Mouse (Mus musculus) heart, embryonic 15.5 days (tissue): ENCODE measurements around the gene Sema3a. TPM values are rescaled to one million over a fixed set of nuclear protein-coding genes. Genes with fewer than 3 reads are reported as not detected.

Source experiments
- ATAC-seq: fragments of 200-750 bp; cut with Nextera tagmentation; replicated peaks from 2 replicates; pipeline ENCODE4 v1.8.0; 2017; ENCODE audit warnings: low read depth, moderate TSS enrichment; ENCODE audit not compliant: insufficient number of reproducible peaks, insufficient read depth, low FRiP score
- H3K27ac ChIP-seq: fragments of 300-500 bp; sonication (generic); 2 replicates; pipeline ENCODE4 v1.5.1; 2015; ENCODE audit warnings: mild to moderate bottlenecking, inconsistent platforms
- H3K27me3 ChIP-seq: fragments of 300-500 bp; sonication (generic); 2 replicates; pipeline ENCODE4 v1.6.1; 2015; ENCODE audit warnings: inconsistent platforms
- H3K36me3 ChIP-seq: fragments of 300-500 bp; sonication (generic); 2 replicates; pipeline ENCODE4 v1.6.1; 2015; ENCODE audit warnings: mild to moderate bottlenecking, inconsistent platforms
- H3K4me1 ChIP-seq: fragments of 300-500 bp; sonication (generic); replicated peaks from 2 replicates; pipeline ENCODE4 v1.6.1; 2015; ENCODE audit warnings: inconsistent platforms
- H3K4me2 ChIP-seq: fragments of 300-500 bp; sonication (generic); 2 replicates; pipeline ENCODE4 v1.6.1; 2015; ENCODE audit warnings: inconsistent platforms, mild to moderate bottlenecking, moderate library complexity
- H3K4me3 ChIP-seq: fragments of 300-500 bp; sonication (generic); 2 replicates; pipeline ENCODE4 v1.5.1; 2015; ENCODE audit warnings: mild to moderate bottlenecking, inconsistent platforms
- H3K9ac ChIP-seq: fragments of 300-500 bp; sonication (generic); 2 replicates; pipeline ENCODE4 v1.6.1; 2015; ENCODE audit warnings: mild to moderate bottlenecking, inconsistent platforms
- H3K9me3 ChIP-seq: fragments of 300-500 bp; sonication (generic); replicated peaks from 2 replicates; pipeline ENCODE4 v1.6.1; 2016; ENCODE audit warnings: inconsistent platforms
- WGBS: fragments of 180-500 bp; shearing (Covaris S2); methylation state at CpG from one replicate; pipeline ENCODE4 v1.1.7; 2015; ENCODE audit warnings: mixed read lengths; 5-methylcytosine and 5-hydroxymethylcytosine counted together
- polyA plus RNA-seq: library from polyadenylated mRNA; unstranded; fragments of >200 nt; fragmentation: Nextera tagmentation; extraction: Ambion mirVana; gene quantifications from 2 replicates; pipeline ENCODE4 v1.2.1, GENCODE M21; 2015

Sema3a gene
- polyA plus RNA-seq, 1 experiment from 2014 or later: 8.2 TPM

DNA sequence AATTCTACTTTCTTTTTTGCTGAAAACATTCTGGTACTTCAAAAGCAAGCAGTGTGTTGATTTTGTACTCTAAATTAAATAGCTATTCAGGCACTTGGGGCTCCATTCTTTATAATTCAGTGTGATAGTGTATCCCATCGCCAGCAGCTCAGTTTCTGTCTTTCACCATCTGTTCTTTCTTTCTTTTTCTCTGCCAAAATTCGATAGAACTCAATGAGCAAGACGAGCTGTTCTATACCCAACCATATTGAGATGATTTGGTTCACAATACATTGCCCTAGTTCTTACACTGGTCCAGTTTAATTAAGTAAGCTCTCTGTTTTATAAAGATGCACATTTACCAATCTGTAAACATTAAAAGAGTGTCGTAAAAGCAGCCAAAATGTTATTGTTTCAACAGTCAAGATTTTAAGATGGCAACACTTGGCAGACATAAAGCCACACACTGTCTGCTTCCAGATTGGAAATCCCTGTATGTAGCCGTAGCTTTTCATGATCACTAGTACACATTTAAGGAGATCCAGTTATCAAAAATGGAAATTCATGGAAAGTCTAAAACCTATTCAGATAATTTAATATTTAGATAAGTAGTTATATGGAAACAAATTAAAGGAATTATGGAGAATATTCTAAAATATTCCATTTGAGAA is 296.2 kb downstream of the Sema3a start:
- Histone ChIP-seq H3K4me1 (no peaks in the 10 kb centered on the region), H3K9ac (no peak overlapping the region), H3K9me3 (no peaks in the 10 kb centered on the region), H3K4me2 (no peak overlapping the region), H3K27me3 (no peaks in the 10 kb centered on the region), H3K27ac (no peak overlapping the region), H3K36me3 (no peaks in the 10 kb centered on the region), H3K4me3 (no peak overlapping the region)
- ATAC-seq: no peak
- WGBS: 74% methylated on average over 5 of the region's 5 CpGs

DNA sequence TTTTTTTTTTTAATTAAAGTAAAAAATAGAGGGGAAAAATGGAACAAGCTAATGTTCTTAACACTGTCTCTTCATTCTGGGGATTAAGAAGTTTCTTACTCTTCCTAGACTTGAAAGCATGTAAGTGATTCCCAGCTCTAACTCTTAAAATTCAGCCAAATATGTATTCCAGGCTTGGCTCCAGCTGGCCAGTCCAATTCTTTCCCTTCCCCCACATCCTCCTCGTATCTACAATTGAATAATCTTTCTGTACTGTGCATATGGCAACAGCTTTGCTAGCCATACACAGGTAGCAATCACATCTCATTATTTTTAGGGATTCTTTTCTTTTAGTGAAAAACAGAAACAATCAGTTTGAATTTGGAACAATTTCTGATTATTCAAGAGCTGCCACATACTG is 303.5 kb downstream of the Sema3a start:
- Histone ChIP-seq H3K27me3 (no peaks in the 10 kb centered on the region), H3K9me3 (no peaks in the 10 kb centered on the region), H3K36me3 (no peaks in the 10 kb centered on the region), H3K4me2 (no peak overlapping the region), H3K27ac (no peak overlapping the region), H3K9ac (no peak overlapping the region), H3K4me3 (no peak overlapping the region), H3K4me1 (no peaks in the 10 kb centered on the region)
- WGBS: 33% methylated on average over 1 of the region's 1 CpGs
- no peak for ATAC-seq

DNA sequence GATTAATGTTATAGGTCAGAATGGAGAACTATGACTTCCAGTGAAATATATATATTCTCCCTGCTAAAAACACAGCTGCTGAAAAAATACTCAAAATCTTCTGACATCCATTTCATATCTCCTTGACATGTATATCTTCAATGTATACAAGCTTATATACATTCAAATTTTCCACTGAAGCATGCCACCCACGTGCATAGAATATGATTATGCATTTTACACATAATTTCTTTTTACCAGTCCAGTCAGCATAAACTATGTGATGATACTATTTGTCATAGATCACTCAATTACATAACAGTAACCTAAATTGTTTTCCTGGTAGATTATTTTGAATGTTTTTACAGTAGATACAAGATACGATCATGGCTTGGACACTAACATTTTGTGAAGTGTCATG is 306.6 kb downstream of the Sema3a start:
- no peaks in the 10 kb centered on the region for H3K36me3 ChIP-seq
- no peak overlapping the region for H3K9ac ChIP-seq
- H3K9me3 ChIP-seq: no peaks in the 10 kb centered on the region
- ATAC-seq: no peak
- no peaks in the 10 kb centered on the region for H3K27me3 ChIP-seq
- WGBS: 71% methylated on average over 2 of the region's 2 CpGs
- no peak overlapping the region for H3K27ac ChIP-seq
- no peaks in the 10 kb centered on the region for H3K4me1 ChIP-seq
- no peak overlapping the region for H3K4me2 ChIP-seq
- no peak overlapping the region for H3K4me3 ChIP-seq

DNA sequence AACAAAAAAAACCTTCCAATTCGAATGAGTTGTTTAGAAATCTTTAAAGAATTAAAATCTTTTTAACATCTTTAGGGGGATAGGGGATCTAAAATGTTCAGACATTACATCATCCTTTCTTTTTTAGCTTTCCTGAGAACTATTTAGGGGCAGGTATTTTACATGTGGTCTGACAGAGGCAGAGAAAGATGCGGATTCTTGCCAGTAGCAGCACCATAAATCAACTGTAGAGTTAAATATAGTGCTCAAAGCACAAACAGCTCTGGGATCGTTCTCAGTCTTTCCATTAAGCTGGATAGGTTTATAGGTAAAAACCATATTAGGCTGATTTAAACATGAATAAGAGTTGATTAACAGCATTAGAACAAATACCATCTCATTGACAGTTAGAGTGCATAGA is 307.4 kb downstream of the Sema3a start:
- no peaks in the 10 kb centered on the region for H3K27me3 ChIP-seq
- no peaks in the 10 kb centered on the region for H3K4me1 ChIP-seq
- no peak for ATAC-seq
- H3K27ac ChIP-seq: peak overlapping the region; percentile 20; the same call in 1 of the 2 replicates
- H3K9ac ChIP-seq: no peak overlapping the region
- no peak overlapping the region for H3K4me2 ChIP-seq
- 53% methylated on average over 3 of the region's 3 CpGs for WGBS
- H3K4me3 ChIP-seq: no peak overlapping the region
- no peaks in the 10 kb centered on the region for H3K36me3 ChIP-seq
- H3K9me3 ChIP-seq: no peaks in the 10 kb centered on the region

DNA sequence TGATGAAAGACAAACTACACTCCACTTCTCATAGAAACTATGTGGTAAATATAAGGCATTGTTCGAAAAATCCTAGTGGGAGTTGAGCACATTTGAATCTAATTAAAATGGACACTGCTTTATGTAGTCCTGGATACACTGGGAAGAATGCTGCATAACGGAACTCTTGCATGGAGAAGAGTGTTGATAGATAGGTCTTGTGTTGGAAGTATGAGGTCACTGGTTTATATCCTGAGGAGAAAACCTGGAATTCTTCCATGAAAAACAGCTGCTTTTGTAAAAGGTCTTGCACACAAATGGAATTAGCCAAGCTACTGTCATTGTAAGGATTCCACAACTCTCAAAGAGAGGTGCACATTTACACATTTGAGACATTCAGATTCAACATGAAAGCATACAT is 308.1 kb downstream of the Sema3a start:
- H3K27ac ChIP-seq: 0 out of 2 replicates have a peak overlapping the region, but pooled peaks have one; percentile 20
- no peaks in the 10 kb centered on the region for H3K27me3 ChIP-seq
- H3K9ac ChIP-seq: no peak overlapping the region
- H3K4me1 ChIP-seq: no peaks in the 10 kb centered on the region
- H3K36me3 ChIP-seq: no peaks in the 10 kb centered on the region
- H3K4me3 ChIP-seq: no peak overlapping the region
- H3K4me2 ChIP-seq: no peak overlapping the region
- H3K9me3 ChIP-seq: no peaks in the 10 kb centered on the region
- 57% methylated on average over 2 of the region's 2 CpGs for WGBS
- no peak; the same call in 1 of the 2 replicates for ATAC-seq

DNA sequence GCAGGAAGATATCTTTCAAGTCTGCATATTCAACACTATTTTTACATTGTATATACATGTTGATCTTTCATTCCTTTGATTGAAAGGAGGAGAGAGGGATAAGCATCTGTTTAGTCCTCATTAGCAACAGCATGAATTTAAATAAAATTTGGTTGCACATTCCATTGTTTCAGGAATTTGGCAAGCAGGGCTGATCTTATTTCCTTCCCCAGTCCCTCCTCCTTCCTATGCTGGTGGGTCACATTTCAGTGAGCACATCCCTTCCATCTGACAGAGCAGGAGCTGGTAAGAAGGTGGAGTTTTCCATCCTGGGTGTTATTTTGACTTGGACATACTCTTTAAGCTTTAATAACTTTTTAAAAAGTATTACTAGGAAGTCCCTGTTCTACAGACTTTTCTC is 315.9 kb downstream of the Sema3a start:
- Histone ChIP-seq H3K4me1 (no peaks in the 10 kb centered on the region), H3K4me2 (no peak overlapping the region), H3K9ac (no peak overlapping the region), H3K9me3 (no peaks in the 10 kb centered on the region), H3K27ac (no peak overlapping the region), H3K4me3 (no peak overlapping the region), H3K36me3 (no peaks in the 10 kb centered on the region), H3K27me3 (no peaks in the 10 kb centered on the region)
- ATAC-seq: no peak

DNA sequence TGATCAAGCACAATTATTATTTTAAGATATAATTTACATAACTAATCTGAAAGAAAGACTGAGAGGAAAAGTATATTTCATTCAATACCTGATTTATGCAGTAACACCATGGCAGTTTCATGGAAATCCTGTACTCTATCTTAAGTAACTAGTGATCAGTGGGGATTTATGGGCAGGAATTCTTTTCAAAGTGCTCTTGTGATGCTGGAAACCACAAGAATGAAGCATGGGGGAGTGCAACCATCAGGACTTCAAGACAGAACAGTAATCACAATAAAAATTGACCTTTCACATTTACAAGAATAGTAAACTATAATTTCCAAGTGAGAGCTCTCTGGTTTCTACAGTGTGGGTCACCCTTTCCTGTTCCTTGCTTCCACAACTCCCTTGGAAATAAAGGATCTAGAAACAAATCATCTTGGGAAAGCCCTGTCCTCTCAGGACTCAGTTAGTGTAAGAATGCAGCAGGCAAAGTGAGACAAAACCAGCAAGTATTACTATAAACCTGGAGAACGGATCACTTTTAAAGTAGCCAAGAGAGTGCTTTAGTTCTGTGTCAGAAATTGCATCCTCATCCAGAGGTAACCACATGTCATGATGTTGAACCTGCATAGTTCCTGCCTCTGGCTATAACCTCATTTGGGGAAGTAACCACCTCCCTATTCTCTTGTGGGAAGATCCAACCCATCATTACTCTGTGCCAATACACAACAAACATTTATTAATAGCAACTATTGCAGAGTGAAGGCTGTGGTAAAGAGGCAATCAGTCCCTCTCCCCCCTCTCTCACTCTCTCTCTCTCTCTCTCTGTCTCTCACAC is 335.2 kb downstream of the Sema3a start:
- Histone ChIP-seq H3K27me3 (no peaks in the 10 kb centered on the region), H3K4me2 (no peak overlapping the region), H3K27ac (no peak overlapping the region), H3K4me1 (no peaks in the 10 kb centered on the region), H3K36me3 (no peaks in the 10 kb centered on the region), H3K9me3 (no peaks in the 10 kb centered on the region), H3K4me3 (no peak overlapping the region), H3K9ac (no peak overlapping the region)
- no peak for ATAC-seq
- 74% methylated on average over 1 of the region's 1 CpGs for whole genome bisulfite sequencing

DNA sequence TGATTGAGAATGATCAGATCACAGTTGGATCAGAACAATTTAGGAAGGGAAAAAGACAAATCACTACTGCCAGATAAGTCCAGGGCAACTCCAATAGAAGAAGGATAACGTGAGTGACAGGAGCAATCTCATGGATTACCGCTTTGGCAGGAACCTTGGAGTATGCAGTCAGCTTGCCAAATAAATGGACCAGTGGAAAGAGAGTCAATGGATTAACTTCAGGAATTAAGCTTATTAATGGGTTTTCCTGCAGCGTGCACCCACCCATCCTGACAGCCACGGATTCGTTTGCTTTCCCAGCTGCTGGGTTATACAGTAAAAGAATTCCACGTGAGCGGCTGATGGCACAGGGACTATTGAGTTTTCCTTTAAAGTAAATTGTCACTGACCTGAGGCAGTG is 343.6 kb downstream of the Sema3a start:
- Histone ChIP-seq H3K9me3 (no peaks in the 10 kb centered on the region), H3K36me3 (no peaks in the 10 kb centered on the region), H3K4me3 (no peak overlapping the region), H3K9ac (no peak overlapping the region), H3K27ac (no peak overlapping the region), H3K4me1 (peaks cover 16% of the 10 kb centered on the region), H3K27me3 (no peaks in the 10 kb centered on the region), H3K4me2 (no peak overlapping the region)
- no peak for ATAC-seq
- 58% methylated on average over 7 of the region's 7 CpGs for WGBS

DNA sequence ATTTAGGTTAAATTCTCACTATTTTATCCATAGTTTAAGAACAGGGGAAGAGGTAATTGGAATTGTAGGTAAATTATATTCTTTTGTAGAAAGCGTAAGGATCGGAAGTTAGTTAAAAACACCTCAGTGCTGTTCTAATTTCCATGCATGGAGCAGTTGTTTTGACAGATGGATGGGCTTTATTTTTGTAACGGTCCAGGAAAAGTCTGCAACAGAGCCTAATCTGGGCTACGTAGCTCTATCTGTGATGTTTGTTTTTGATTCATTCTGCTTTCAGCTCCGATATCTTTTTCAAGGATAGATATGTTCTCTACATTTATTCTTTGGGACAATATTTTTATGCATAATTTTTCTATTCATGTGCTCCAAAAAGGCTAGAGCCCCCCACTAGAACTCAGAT is 344.2 kb downstream of the Sema3a start:
- peak overlapping the region; percentile 67 for H3K27ac ChIP-seq

DNA sequence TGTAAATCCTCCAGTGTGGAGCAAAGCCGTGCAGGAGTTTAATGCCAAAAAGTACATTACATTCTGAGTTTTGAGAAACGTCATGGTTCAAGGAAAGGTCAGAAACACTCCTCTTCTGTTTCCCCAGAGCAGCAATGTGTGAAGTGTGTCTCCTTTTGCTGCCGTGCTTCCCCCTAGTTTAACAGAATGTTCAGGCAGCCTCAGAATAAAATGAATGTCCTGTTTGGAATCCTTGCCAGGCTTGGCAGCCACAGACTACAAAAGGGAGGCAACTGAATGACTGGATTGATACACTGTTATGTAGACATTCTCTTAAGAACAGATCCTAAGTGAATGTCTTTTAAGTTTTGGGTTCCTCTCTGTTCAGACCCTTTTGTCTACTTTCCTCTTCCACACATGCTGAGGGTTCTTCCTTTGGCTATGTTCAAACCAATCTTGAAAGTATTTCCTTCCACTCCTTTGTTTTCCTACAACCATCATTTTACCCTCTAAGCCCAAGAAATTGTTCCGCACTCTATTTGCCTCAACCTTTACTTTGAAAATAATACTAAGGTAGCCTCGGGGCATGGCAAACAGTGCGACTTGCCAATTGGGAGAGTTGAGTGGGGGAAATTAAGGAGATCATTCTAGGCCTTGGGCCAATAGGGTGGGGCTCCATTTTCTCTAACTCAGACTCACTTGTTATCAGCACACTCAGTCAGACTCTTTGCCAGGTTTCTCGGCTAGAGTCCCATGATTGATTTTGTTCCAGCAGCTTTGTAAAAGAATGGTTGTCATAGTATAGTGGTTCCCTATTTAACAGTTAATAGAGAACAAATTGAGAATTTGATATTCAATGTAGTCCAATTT is 345.1 kb downstream of the Sema3a start:
- H3K27me3 ChIP-seq: no peaks in the 10 kb centered on the region
- H3K4me3 ChIP-seq: no peak overlapping the region
- H3K9ac ChIP-seq: no peak overlapping the region
- peak overlapping the region; percentile 67 for H3K27ac ChIP-seq
- 36% methylated on average over 7 of the region's 7 CpGs for WGBS
- H3K4me1 ChIP-seq: peaks cover 16% of the 10 kb centered on the region
- no peaks in the 10 kb centered on the region for H3K9me3 ChIP-seq
- no peak overlapping the region for H3K4me2 ChIP-seq
- no peaks in the 10 kb centered on the region for H3K36me3 ChIP-seq
- ATAC-seq: peak; percentile 67; the same call in 1 of the 2 replicates

More for the DNA sequence above, 344.2 kb downstream of the Sema3a start:
- no peaks in the 10 kb centered on the region for H3K9me3 ChIP-seq
- no peak overlapping the region for H3K9ac ChIP-seq
- no peaks in the 10 kb centered on the region for H3K27me3 ChIP-seq
- no peak overlapping the region for H3K4me2 ChIP-seq
- H3K4me1 ChIP-seq: peaks cover 16% of the 10 kb centered on the region
- WGBS: 64% methylated on average over 5 of the region's 5 CpGs
- no peak for ATAC-seq
- H3K36me3 ChIP-seq: no peaks in the 10 kb centered on the region
- H3K4me3 ChIP-seq: no peak overlapping the region

DNA sequence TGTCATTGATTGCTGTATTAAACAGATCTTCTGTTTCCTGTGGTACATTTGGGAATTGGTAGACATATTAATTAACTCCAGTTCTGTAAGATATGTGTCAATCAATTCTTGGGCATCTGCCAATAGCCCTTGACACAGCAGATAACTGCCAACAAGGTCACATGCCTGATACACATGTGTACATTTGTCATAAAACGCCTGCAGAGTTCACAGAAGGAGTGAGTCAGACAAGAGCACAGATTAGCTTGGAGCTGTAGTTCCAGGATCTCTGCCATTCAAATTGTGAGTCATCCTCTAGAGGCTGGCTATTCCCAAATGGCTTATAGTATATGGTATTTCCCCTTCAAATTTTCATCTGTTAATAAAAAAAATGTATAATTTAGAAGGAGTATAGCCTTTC is 352.4 kb downstream of the Sema3a start:
- Histone ChIP-seq H3K27ac (no peak overlapping the region), H3K4me1 (no peaks in the 10 kb centered on the region), H3K4me2 (no peak overlapping the region), H3K36me3 (no peaks in the 10 kb centered on the region), H3K4me3 (no peak overlapping the region), H3K9me3 (no peaks in the 10 kb centered on the region), H3K9ac (no peak overlapping the region), H3K27me3 (no peaks in the 10 kb centered on the region)
- no peak for ATAC-seq
- WGBS: 23% methylated on average over 1 of the region's 1 CpGs
